Mouse (Mus musculus) lung, embryonic 16.5 days (tissue): ENCODE data around the gene Gm10447. TPM values are rescaled to one million over a fixed set of nuclear protein-coding genes. Genes with fewer than 3 reads are reported as not detected.

Experiments used
- ATAC-seq: fragments of 200-750 bp; cut with Nextera tagmentation; 2 replicates; pipeline ENCODE4 v1.8.0; 2017; ENCODE audit warnings: low read depth, mild to moderate bottlenecking, moderate library complexity
- H3K27ac ChIP-seq: fragments of 300-500 bp; sonication (generic); 2 replicates; pipeline ENCODE4 v1.5.1; 2014; ENCODE audit warnings: mild to moderate bottlenecking, control low read depth, low read length
- H3K27me3 ChIP-seq: fragments of 300-500 bp; sonication (generic); 2 replicates; pipeline ENCODE4 v1.6.1; 2014; ENCODE audit warnings: low read depth, low read length, mixed read lengths; ENCODE audit not compliant: control insufficient read depth, insufficient read depth
- H3K36me3 ChIP-seq: fragments of 300-500 bp; sonication (generic); 2 replicates; pipeline ENCODE4 v1.6.1; 2014; ENCODE audit warnings: low read length; ENCODE audit not compliant: control insufficient read depth, insufficient read depth
- H3K4me1 ChIP-seq: fragments of 300-500 bp; sonication (generic); replicated peaks from 2 replicates; pipeline ENCODE4 v1.6.1; 2014; ENCODE audit warnings: low read length, mixed read lengths; ENCODE audit not compliant: control insufficient read depth, insufficient read depth
- H3K4me2 ChIP-seq: fragments of 300-500 bp; sonication (generic); 2 replicates; pipeline ENCODE4 v1.6.1; 2014; ENCODE audit warnings: low read depth, low read length, control low read depth
- H3K4me3 ChIP-seq: fragments of 300-500 bp; sonication (generic); 2 replicates; pipeline ENCODE4 v1.5.1; 2014; ENCODE audit warnings: mild to moderate bottlenecking, low read length, control low read depth
- H3K9ac ChIP-seq: fragments of 300-500 bp; sonication (generic); 2 replicates; pipeline ENCODE4 v1.6.1; 2014; ENCODE audit warnings: low read length, control low read depth
- H3K9me3 ChIP-seq: fragments of 300-500 bp; sonication (generic); 2 replicates; pipeline ENCODE4 v1.6.1; 2016; ENCODE audit warnings: low read length; ENCODE audit not compliant: control insufficient read depth
- WGBS: fragments of 180-500 bp; shearing (Covaris S2); extraction: QIAGEN DNeasy Blood & Tissue Kit; methylation state at CpG from one replicate; pipeline ENCODE4 v1.1.7; 2014; 5-methylcytosine and 5-hydroxymethylcytosine counted together
- polyA plus RNA-seq: library from polyadenylated mRNA; unstranded; fragments of >200 nt; fragmentation: Nextera tagmentation; extraction: Ambion mirVana; gene quantifications from 2 replicates; pipeline ENCODE4 v1.2.1, GENCODE M21; 2015

Gm10447 gene
- polyA plus RNA-seq, 1 experiment from 2014 or later = 0.06 TPM

DNA sequence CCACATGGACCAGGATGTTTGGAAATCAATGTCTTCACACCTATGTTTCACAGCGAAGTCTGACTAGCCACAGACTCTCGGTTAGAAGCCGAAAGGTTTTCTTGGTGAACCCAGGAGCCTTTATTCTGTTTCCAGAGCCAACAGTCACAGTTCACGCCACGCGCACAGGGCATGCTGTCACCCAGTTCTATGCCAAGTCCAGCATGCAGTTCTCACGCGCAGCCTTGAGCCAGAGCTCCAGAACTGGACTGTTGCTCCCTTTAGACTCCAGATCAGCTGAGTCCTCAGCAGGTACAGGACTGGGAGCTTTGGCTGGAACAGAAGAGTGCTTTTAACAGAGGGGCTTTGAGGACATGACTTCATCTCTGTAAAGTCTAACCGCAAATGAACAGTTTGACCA, 4.5 kb downstream of the Gm10447 start:
- H3K27me3 ChIP-seq = no peaks in the 10 kb centered on the region
- no peak overlapping the region for H3K4me2 ChIP-seq
- no peaks in the 10 kb centered on the region for H3K9me3 ChIP-seq
- peaks cover 3% of the 10 kb centered on the region; the same call in 1 of the 2 replicates for H3K4me1 ChIP-seq
- H3K4me3 ChIP-seq = no peak overlapping the region
- no peak overlapping the region for H3K27ac ChIP-seq
- no peaks in the 10 kb centered on the region for H3K36me3 ChIP-seq
- no peak overlapping the region for H3K9ac ChIP-seq
- ATAC-seq = no peak
- 93% methylated on average over 9 of the region's 9 CpGs for WGBS

DNA sequence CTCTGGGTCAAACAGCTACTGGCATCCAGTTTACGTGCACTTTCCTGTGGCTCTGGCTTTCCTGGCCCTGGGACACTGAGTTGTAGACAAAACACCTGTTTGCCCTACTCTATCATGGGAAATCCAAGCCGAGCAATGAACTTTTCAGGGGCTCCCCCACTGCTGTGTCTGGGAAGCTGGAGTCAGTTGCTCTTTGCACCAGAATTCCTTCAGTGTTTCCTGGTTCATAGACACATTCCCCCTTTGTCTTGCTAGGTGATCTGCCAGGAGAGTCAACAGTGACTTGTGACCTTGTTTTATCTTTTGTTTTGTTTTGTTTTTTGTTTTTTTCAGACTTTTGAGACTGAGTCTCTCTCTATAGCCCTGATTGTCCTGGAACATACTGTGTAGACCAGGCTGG, 5.5 kb downstream of the Gm10447 start:
- no peaks in the 10 kb centered on the region for H3K36me3 ChIP-seq
- no peak overlapping the region for H3K9ac ChIP-seq
- no peak overlapping the region for H3K27ac ChIP-seq
- H3K27me3 ChIP-seq = no peaks in the 10 kb centered on the region
- no peak overlapping the region for H3K4me2 ChIP-seq
- no peaks in the 10 kb centered on the region for H3K9me3 ChIP-seq
- peaks cover under 1% of the 10 kb centered on the region; the same call in 1 of the 2 replicates for H3K4me1 ChIP-seq
- no peak for ATAC-seq
- 49% methylated on average over 2 of the region's 2 CpGs for WGBS
- no peak overlapping the region for H3K4me3 ChIP-seq

DNA sequence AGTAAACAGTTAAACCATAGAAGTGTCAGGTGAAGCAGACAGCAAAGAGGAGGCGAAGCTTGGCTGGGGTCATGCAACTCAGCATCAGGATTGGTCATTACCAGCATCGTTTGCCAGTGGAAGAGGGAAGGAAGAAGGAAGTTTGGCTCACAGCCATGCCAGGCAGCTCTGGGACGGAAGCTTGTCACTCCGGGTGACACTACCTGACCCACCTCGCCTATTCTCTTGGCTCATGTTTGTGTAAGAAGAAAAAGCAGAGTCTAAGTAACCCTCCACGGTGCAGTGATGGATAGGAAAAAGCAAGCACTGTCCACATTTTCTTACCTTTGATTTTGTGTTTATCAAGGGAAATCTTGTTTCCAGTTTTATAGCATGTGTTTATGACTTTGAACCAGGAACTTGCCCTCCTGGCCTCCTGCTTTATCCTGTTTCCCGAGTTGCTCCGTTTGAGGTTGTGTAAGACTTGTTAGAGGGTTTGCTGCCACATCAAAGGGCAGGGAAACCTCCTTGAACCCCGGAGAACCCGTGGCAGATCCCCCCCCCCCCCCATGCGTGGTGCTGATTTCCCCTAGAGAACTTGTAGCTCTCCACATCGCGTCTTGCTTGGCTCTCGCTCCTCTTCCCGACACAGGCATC, 6.7 kb downstream of the Gm10447 start:
- no peak overlapping the region for H3K9ac ChIP-seq
- no peak overlapping the region for H3K27ac ChIP-seq
- no peaks in the 10 kb centered on the region for H3K27me3 ChIP-seq
- no peaks in the 10 kb centered on the region; the same call in 1 of the 2 replicates for H3K4me1 ChIP-seq
- H3K36me3 ChIP-seq = no peaks in the 10 kb centered on the region
- 22% methylated on average over 15 of the region's 15 CpGs for WGBS
- no peak overlapping the region for H3K4me2 ChIP-seq
- no peak for ATAC-seq
- H3K9me3 ChIP-seq = no peaks in the 10 kb centered on the region
- no peak overlapping the region for H3K4me3 ChIP-seq

DNA sequence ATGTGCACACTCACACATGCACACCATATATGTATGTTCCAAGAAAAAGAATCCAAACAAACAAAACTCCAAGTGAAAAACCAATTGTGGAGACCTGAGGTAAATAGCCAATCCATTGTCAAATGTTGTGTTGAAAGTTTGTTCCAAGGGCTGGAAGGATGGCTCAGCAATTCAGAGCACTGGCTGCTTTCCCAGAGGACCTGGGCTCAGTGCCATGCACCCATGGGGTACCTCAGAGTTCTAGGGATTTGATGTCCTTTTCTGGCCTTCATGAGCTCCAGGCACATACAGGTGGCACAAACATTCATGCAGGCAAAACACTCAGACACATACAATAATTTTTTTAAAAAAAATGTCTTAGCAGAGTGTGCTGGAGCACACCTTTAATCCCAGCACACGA, 8.4 kb downstream of the Gm10447 start:
- no peak overlapping the region for H3K27ac ChIP-seq
- WGBS = 71% methylated on average over 1 of the region's 1 CpGs

DNA sequence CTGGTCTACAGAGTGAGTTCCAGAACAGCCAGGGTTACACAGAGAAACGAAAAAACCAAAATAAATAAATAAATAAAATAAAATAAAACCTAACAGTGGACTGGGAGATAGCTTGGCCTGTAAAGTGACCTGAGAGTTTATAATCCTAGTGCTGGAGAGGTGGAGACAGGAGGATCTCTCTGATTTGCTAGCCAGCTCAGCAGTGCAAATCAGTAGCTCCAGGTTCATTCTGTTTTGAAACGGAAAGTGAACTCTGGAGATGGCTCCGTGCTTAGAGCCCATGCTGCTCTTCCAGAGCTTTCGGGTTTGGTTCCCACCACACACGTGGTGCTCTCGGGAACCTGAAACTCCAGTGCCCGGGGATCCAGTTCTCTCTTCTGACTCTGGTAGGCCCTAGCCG, 8.9 kb downstream of the Gm10447 start:
- H3K27me3 ChIP-seq = no peaks in the 10 kb centered on the region
- H3K4me2 ChIP-seq = no peak overlapping the region
- H3K9me3 ChIP-seq = no peaks in the 10 kb centered on the region
- no peak overlapping the region for H3K9ac ChIP-seq
- WGBS = 89% methylated on average over 8 of the region's 8 CpGs
- H3K4me3 ChIP-seq = no peak overlapping the region
- H3K4me1 ChIP-seq = no peaks in the 10 kb centered on the region; the same call in 1 of the 2 replicates
- ATAC-seq = no peak
- H3K36me3 ChIP-seq = no peaks in the 10 kb centered on the region
- no peak overlapping the region for H3K27ac ChIP-seq

More for the DNA sequence above, 8.4 kb downstream of the Gm10447 start:
- Histone ChIP-seq H3K36me3 (no peaks in the 10 kb centered on the region), H3K4me3 (no peak overlapping the region), H3K27me3 (no peaks in the 10 kb centered on the region), H3K9ac (no peak overlapping the region), H3K9me3 (no peaks in the 10 kb centered on the region), H3K4me1 (no peaks in the 10 kb centered on the region; the same call in 1 of the 2 replicates), H3K4me2 (no peak overlapping the region)
- ATAC-seq = no peak

DNA sequence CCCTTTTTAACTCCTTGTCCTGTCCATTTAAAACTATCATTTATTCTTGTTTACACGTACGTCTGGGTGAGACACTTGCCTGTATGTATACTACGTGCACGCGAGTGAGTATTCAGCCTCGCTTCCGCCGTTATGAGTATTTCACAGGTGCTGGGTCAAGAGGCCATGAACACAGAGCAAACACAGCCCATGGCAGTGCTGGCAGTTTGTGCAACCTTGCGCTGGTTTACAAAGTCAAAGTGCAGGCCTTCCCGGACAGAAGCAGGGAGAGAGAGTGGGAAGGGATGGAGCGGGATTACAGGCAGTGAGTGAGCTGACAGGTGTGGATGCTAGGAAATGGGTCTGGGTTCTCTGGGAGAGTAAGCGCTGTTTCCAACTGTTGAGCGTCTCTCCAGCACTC, 10.7 kb downstream of the Gm10447 start:
- Histone ChIP-seq H3K9ac (no peak overlapping the region), H3K27me3 (no peaks in the 10 kb centered on the region), H3K36me3 (no peaks in the 10 kb centered on the region), H3K9me3 (no peaks in the 10 kb centered on the region), H3K27ac (no peak overlapping the region), H3K4me1 (peaks cover 2% of the 10 kb centered on the region; the same call in 1 of the 2 replicates), H3K4me2 (no peak overlapping the region), H3K4me3 (no peak overlapping the region)
- ATAC-seq = no peak
- 54% methylated on average over 13 of the region's 13 CpGs for WGBS

DNA sequence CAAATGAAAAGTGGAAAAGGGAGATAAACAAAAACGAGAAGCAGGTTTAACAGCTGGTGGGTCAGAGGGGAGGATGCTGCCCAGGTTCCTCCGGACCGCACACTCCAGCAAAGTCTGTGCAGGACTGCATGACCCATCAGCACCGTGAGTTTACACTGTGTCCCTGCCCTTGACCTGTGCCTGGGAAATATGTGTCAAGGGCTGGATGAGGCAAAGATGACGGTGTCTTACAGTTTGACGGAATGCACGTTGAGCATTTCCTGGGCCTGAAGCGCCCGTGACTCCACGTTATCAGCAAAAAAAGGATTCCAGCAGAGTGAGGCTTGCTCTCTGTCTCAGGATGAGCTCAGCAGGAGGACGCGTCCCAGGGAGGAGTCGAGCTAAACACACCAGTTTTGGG, 11.3 kb downstream of the Gm10447 start:
- no peak overlapping the region for H3K4me3 ChIP-seq
- H3K27ac ChIP-seq = no peak overlapping the region
- peaks cover 2% of the 10 kb centered on the region; the same call in 1 of the 2 replicates for H3K4me1 ChIP-seq
- H3K4me2 ChIP-seq = no peak overlapping the region
- 43% methylated on average over 13 of the region's 13 CpGs for WGBS
- H3K9me3 ChIP-seq = no peaks in the 10 kb centered on the region
- no peak overlapping the region for H3K9ac ChIP-seq
- H3K27me3 ChIP-seq = no peaks in the 10 kb centered on the region
- no peaks in the 10 kb centered on the region for H3K36me3 ChIP-seq
- ATAC-seq = no peak

DNA sequence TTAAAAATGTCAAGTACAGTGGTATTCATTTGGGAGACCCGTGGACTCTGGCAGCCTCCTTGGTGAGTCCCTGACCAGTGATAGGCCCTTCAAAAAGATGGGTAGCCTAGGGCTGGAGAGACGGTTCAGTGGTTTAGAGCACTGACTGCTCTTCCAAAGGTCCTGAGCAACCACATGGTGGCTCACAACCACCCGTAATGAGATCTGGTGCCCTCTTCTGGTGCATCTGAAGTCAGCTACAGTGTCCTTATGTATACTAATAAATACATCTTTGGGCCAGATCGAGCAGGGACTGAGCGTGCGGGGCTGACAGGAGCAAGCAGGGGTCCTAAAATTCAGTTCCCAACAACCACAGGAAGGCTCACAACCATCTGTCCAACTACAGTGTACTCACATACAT, 13.0 kb downstream of the Gm10447 start:
- Histone ChIP-seq H3K27ac (no peak overlapping the region), H3K4me1 (0 out of 2 replicates have a peak, but pooled peaks cover 2% of the 10 kb centered on the region)

DNA sequence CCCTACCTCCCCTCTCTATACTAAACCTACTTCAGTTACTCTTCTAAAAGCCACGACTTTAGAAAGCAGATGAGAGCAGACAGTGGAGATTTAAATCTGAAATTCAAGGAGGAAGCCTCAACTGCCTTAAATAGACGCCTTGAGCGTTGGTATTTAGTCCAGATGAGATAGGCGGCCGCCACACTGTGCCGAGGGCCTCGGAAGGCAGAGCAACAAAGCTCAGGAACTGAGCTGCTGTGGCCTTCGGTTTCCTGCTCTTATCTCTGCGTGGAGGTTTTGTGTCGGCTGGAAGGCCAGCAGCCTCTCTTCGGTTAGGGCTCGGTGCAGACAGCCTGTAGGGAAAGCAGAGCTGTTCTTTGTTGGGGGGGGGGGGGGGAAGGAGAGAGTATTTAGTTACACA, 15.0 kb downstream of the Gm10447 start:
- H3K4me3 ChIP-seq = no peak overlapping the region
- H3K9ac ChIP-seq = 0 out of 2 replicates have a peak overlapping the region, but pooled peaks have one; percentile 24
- WGBS = 14% methylated on average over 12 of the region's 12 CpGs

More for the DNA sequence above, 13.0 kb downstream of the Gm10447 start:
- no peaks in the 10 kb centered on the region for H3K9me3 ChIP-seq
- H3K4me2 ChIP-seq = no peak overlapping the region
- H3K36me3 ChIP-seq = no peaks in the 10 kb centered on the region
- no peak overlapping the region for H3K4me3 ChIP-seq
- no peaks in the 10 kb centered on the region for H3K27me3 ChIP-seq
- no peak overlapping the region for H3K9ac ChIP-seq
- ATAC-seq = peak; percentile 41; the same call in 1 of the 2 replicates
- WGBS = 32% methylated on average over 6 of the region's 6 CpGs

More for the DNA sequence above, 15.0 kb downstream of the Gm10447 start:
- Histone ChIP-seq H3K27ac (no peak overlapping the region), H3K9me3 (no peaks in the 10 kb centered on the region), H3K4me1 (0 out of 2 replicates have a peak, but pooled peaks cover 2% of the 10 kb centered on the region), H3K27me3 (no peaks in the 10 kb centered on the region), H3K36me3 (no peaks in the 10 kb centered on the region), H3K4me2 (no peak overlapping the region)
- ATAC-seq = no peak
